Mouse (Mus musculus) hindbrain, embryonic 16.5 days (tissue): ENCODE measurements around the gene Metap1d. TPM values are rescaled to one million over a fixed set of nuclear protein-coding genes. Genes with fewer than 3 reads are reported as not detected.

ENCODE experiments used
- ATAC-seq: fragments of 200-750 bp; cut with Nextera tagmentation; 2 replicates; pipeline ENCODE4 v1.8.0; 2017; ENCODE audit warnings: moderate TSS enrichment, moderate library complexity
- H3K27ac ChIP-seq: fragments of 300-500 bp; sonication (generic); 2 replicates; pipeline ENCODE4 v1.5.1; 2014; ENCODE audit warnings: low read depth, mild to moderate bottlenecking, control low read depth, low read length, moderate library complexity
- H3K27me3 ChIP-seq: fragments of 300-500 bp; sonication (generic); replicated peaks from 2 replicates; pipeline ENCODE4 v1.6.1; 2014; ENCODE audit warnings: low read length; ENCODE audit not compliant: control insufficient read depth, insufficient read depth
- H3K36me3 ChIP-seq: fragments of 300-500 bp; sonication (generic); 2 replicates; pipeline ENCODE4 v1.6.1; 2014; ENCODE audit warnings: mild to moderate bottlenecking, low read length, moderate library complexity, mixed read lengths; ENCODE audit not compliant: control insufficient read depth, insufficient read depth
- H3K4me1 ChIP-seq: fragments of 300-500 bp; sonication (generic); 2 replicates; pipeline ENCODE4 v1.6.1; 2014; ENCODE audit warnings: low read depth, low read length; ENCODE audit not compliant: control insufficient read depth, insufficient read depth
- H3K4me2 ChIP-seq: fragments of 300-500 bp; sonication (generic); 2 replicates; pipeline ENCODE4 v1.6.1; 2014; ENCODE audit warnings: mild to moderate bottlenecking, low read length, control low read depth, moderate library complexity
- H3K4me3 ChIP-seq: fragments of 300-500 bp; sonication (generic); 2 replicates; pipeline ENCODE4 v1.5.1; 2014; ENCODE audit warnings: mild to moderate bottlenecking, low read length, control low read depth, moderate library complexity
- H3K9ac ChIP-seq: fragments of 300-500 bp; sonication (generic); 2 replicates; pipeline ENCODE4 v1.6.1; 2014; ENCODE audit warnings: low read depth, mild to moderate bottlenecking, control low read depth, low read length, moderate library complexity
- H3K9me3 ChIP-seq: fragments of 300-500 bp; sonication (generic); 2 replicates; pipeline ENCODE4 v1.6.1; 2014; ENCODE audit warnings: mild to moderate bottlenecking, low read length, moderate library complexity; ENCODE audit not compliant: control insufficient read depth
- WGBS: fragments of 180-500 bp; shearing (Covaris S2); extraction: QIAGEN DNeasy Blood & Tissue Kit; methylation state at CpG from one replicate; pipeline ENCODE4 v1.1.7; 2014; 5-methylcytosine and 5-hydroxymethylcytosine counted together
- polyA plus RNA-seq: library from polyadenylated mRNA; unstranded; fragments of >200 nt; fragmentation: Nextera tagmentation; extraction: Ambion mirVana; gene quantifications from 2 replicates; pipeline ENCODE4 v1.2.1, GENCODE M21; 2015

The Metap1d gene
- polyA plus RNA-seq, 1 experiment from 2014 or later, result 31.7 TPM

- Histone ChIP-seq H3K4me3 (no peak overlapping the region), H3K9ac (no peak overlapping the region), H3K9me3 (no peaks in the 10 kb centered on the region), H3K36me3 (no peaks in the 10 kb centered on the region), H3K27ac (no peak overlapping the region), H3K27me3 (no peaks in the 10 kb centered on the region), H3K4me1 (no peaks in the 10 kb centered on the region; the same call in 1 of the 2 replicates), H3K4me2 (no peak overlapping the region)
- WGBS, result 6% methylated on average over 2 of the region's 2 CpGs
- no peak for ATAC-seq
Observed at GRCm38 (mm10) chr2:71449604-71450003, 3.5 kb upstream of the Metap1d start.

- 62% methylated on average over 5 of the region's 5 CpGs for WGBS
- Histone ChIP-seq H3K4me3 (no peak overlapping the region), H3K9ac (no peak overlapping the region), H3K4me2 (no peak overlapping the region), H3K27ac (no peak overlapping the region), H3K27me3 (no peaks in the 10 kb centered on the region), H3K36me3 (no peaks in the 10 kb centered on the region), H3K4me1 (no peaks in the 10 kb centered on the region; the same call in 1 of the 2 replicates), H3K9me3 (no peaks in the 10 kb centered on the region)
- ATAC-seq, result no peak
Observed at GRCm38 (mm10) chr2:71451761-71452160, 1.3 kb upstream of the Metap1d start.

DNA sequence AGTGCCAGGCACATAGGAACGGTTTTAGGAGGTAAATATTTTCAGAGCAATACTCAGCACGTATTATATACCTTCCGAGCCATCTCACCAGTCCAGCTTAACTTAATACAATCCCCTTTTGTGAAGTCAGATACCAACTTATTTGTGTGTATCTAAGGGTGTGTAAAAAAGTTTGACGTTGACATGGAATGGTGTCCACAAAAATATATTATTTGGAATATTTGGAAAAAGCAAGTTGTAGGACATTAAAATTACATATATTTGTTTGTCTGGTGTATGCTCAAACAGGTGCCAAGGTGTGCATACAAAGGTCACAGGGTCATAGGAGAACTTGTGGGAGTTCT is 813 bp downstream of the Metap1d start:
- Histone ChIP-seq H3K4me2 (peak overlapping the region; percentile 78), H3K36me3 (no peaks in the 10 kb centered on the region), H3K27ac (no peak overlapping the region), H3K4me1 (no peaks in the 10 kb centered on the region; the same call in 1 of the 2 replicates), H3K27me3 (no peaks in the 10 kb centered on the region), H3K4me3 (peak overlapping the region; percentile 60), H3K9me3 (no peaks in the 10 kb centered on the region), H3K9ac (peak overlapping the region; percentile 66)
- WGBS, result 51% methylated on average over 4 of the region's 4 CpGs
- ATAC-seq, result no peak

DNA sequence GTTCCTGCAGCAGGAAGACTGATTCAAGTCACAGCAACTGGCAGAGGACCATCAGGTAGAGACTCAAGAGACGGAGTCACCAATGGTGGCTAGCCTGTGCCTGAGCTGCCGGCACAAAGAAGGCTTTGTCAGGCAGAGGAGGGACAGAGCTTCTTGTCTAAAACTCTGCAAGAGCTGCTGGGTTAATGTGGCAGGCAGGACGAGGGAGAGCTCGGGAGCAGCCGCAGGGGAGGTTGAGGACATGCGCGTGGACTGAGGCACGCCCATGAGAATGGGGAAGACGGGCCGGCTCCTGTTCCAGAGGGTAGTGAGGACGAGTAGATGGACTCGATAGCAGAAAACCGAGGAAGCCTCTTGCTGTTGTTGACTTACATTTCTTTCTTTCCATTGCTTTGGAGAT is 5.5 kb downstream of the Metap1d start:
- Histone ChIP-seq H3K9me3 (no peaks in the 10 kb centered on the region), H3K9ac (no peak overlapping the region), H3K27me3 (no peaks in the 10 kb centered on the region), H3K4me3 (no peak overlapping the region), H3K36me3 (no peaks in the 10 kb centered on the region), H3K27ac (no peak overlapping the region), H3K4me2 (no peak overlapping the region), H3K4me1 (no peaks in the 10 kb centered on the region; the same call in 1 of the 2 replicates)
- ATAC-seq, result no peak
- 66% methylated on average over 13 of the region's 13 CpGs for WGBS

GRCm38 (mm10) chr2:71459659-71460058 is 6.6 kb downstream of the Metap1d start:
- Histone ChIP-seq H3K9ac (no peak overlapping the region), H3K9me3 (no peaks in the 10 kb centered on the region), H3K27ac (no peak overlapping the region), H3K4me1 (no peaks in the 10 kb centered on the region), H3K27me3 (no peaks in the 10 kb centered on the region), H3K4me2 (no peak overlapping the region), H3K36me3 (no peaks in the 10 kb centered on the region), H3K4me3 (no peak overlapping the region)
- no peak for ATAC-seq
- WGBS, result 88% methylated on average over 1 of the region's 1 CpGs

- no peak overlapping the region for H3K4me2 ChIP-seq
- no peak for ATAC-seq
- no peaks in the 10 kb centered on the region for H3K27me3 ChIP-seq
- no peak overlapping the region for H3K4me3 ChIP-seq
- no peaks in the 10 kb centered on the region for H3K9me3 ChIP-seq
- H3K27ac ChIP-seq, result no peak overlapping the region
- no peaks in the 10 kb centered on the region for H3K36me3 ChIP-seq
- 85% methylated on average over 4 of the region's 6 CpGs for WGBS
- H3K4me1 ChIP-seq, result peaks cover 2% of the 10 kb centered on the region; the same call in 1 of the 2 replicates
- no peak overlapping the region for H3K9ac ChIP-seq
Observed at GRCm38 (mm10) chr2:71461139-71461538, 8.1 kb downstream of the Metap1d start.

DNA sequence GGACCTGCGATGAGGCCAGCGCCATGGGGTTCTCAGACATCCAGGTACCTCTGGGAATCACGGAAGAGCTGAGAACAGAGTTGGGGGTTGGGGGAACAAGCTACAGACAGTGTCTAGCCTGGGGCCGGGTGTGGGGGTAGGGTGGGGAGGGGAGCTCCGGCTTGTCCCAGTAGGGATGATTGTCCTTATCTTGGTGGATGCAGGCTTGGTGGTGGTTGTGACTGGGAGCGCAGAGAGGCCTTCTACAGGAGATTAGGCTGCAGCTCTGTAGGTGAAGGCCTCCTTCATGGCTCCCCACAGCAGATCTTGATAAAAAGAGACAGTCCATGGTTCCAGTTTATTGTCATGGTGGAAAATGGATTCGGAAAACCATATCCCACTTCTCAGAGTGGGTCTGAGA is 8.5 kb downstream of the Metap1d start:
- no peaks in the 10 kb centered on the region for H3K36me3 ChIP-seq
- H3K4me1 ChIP-seq, result peaks cover 3% of the 10 kb centered on the region; the same call in 1 of the 2 replicates
- no peak for ATAC-seq
- H3K4me3 ChIP-seq, result no peak overlapping the region
- no peaks in the 10 kb centered on the region for H3K27me3 ChIP-seq
- no peak overlapping the region for H3K9ac ChIP-seq
- H3K9me3 ChIP-seq, result no peaks in the 10 kb centered on the region
- no peak overlapping the region for H3K27ac ChIP-seq
- no peak overlapping the region for H3K4me2 ChIP-seq
- 85% methylated on average over 7 of the region's 7 CpGs for WGBS

DNA sequence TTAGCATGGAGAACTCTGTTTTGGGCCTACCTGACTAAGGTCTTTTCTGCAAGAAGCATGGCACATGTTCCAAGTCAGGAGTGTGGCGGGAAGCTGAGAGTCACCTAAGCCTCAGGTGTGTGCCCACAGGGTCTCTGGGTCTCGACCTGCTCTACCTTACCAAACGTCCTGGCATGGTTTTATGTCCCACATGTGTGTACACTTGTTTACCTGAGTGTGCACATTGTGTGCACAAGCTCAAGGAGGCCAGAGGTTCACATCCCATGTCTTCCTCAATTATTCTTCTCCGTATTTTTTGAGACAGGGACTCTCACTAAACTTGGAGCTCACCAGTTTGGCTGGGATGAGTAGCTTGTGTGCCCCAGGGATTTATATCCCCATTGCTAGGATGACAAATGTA is 9.0 kb downstream of the Metap1d start:
- H3K9me3 ChIP-seq, result no peaks in the 10 kb centered on the region
- no peak overlapping the region for H3K4me3 ChIP-seq
- H3K27me3 ChIP-seq, result no peaks in the 10 kb centered on the region
- H3K27ac ChIP-seq, result no peak overlapping the region
- ATAC-seq, result no peak
- H3K4me1 ChIP-seq, result peaks cover 3% of the 10 kb centered on the region; the same call in 1 of the 2 replicates
- no peaks in the 10 kb centered on the region for H3K36me3 ChIP-seq
- 91% methylated on average over 4 of the region's 4 CpGs for WGBS
- H3K4me2 ChIP-seq, result no peak overlapping the region
- no peak overlapping the region for H3K9ac ChIP-seq

GRCm38 (mm10) chr2:71462553-71462952 is 9.5 kb downstream of the Metap1d start:
- H3K36me3 ChIP-seq, result no peaks in the 10 kb centered on the region
- H3K9me3 ChIP-seq, result no peaks in the 10 kb centered on the region
- peaks cover 3% of the 10 kb centered on the region; the same call in 1 of the 2 replicates for H3K4me1 ChIP-seq
- 74% methylated on average over 3 of the region's 3 CpGs for WGBS
- no peak for ATAC-seq
- no peak overlapping the region for H3K9ac ChIP-seq
- H3K27ac ChIP-seq, result no peak overlapping the region
- no peak overlapping the region for H3K4me2 ChIP-seq
- no peaks in the 10 kb centered on the region for H3K27me3 ChIP-seq
- H3K4me3 ChIP-seq, result no peak overlapping the region

DNA sequence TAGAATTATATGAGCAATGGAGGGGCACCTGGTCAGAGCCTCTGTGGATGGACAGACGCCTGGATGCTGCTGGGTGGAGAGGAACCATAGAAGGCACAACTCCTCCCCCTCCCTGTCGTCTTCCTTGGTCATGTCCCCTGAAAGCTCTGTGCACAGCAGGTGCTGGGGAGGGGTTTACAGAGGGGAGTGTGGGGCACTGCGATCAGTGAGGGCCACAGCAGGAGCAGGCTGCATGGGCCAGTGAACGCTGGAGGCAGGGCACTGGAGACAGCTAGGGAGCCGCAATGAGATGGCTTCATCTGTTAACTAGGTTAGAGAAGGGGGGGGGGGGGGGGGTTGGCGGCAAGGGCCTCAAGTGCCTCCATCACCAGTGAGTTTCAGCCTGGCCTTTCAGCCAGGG is 13.0 kb downstream of the Metap1d start:
- 0 out of 2 replicates have a peak, but pooled peaks have one; percentile 42 for ATAC-seq
- H3K27me3 ChIP-seq, result no peaks in the 10 kb centered on the region
- no peak overlapping the region for H3K4me2 ChIP-seq
- H3K4me3 ChIP-seq, result no peak overlapping the region
- H3K27ac ChIP-seq, result peak overlapping the region; percentile 48; the same call in 1 of the 2 replicates
- no peaks in the 10 kb centered on the region for H3K9me3 ChIP-seq
- peaks cover 3% of the 10 kb centered on the region; the same call in 1 of the 2 replicates for H3K4me1 ChIP-seq
- no peaks in the 10 kb centered on the region for H3K36me3 ChIP-seq
- H3K9ac ChIP-seq, result no peak overlapping the region
- WGBS, result 11% methylated on average over 5 of the region's 6 CpGs
